Mouse (Mus musculus): ENCODE data around the gene Kif1bp. TPM values are rescaled to one million over a fixed set of nuclear protein-coding genes. Genes with fewer than 3 reads are reported as not detected.

The Kif1bp gene
- polyA plus RNA-seq, 1 experiment from 2014 or later = 68.0 TPM

GRCm38 (mm10) chr10:62550787-62551300 is 27.4 kb downstream of the Kif1bp start:
- Histone ChIP-seq H3K4me3 (no peak overlapping the region), H3K9ac (no peak overlapping the region), H3K9me3 (no peaks in the 10 kb centered on the region), H3K36me3 (peaks cover 13% of the 10 kb centered on the region; the same call in 1 of the 2 replicates), H3K27me3 (no peaks in the 10 kb centered on the region), H3K27ac (no peak overlapping the region), H3K4me2 (no peak overlapping the region), H3K4me1 (replicated peaks) (no peaks in the 10 kb centered on the region)
- ATAC-seq (ENCODE audit: low FRiP score) = no peak
- 78% methylated on average over 7 of the region's 7 CpGs for WGBS

GRCm38 (mm10) chr10:62549523-62550166 is 28.6 kb downstream of the Kif1bp start:
- H3K4me2 ChIP-seq = no peak overlapping the region
- no peak overlapping the region for H3K4me3 ChIP-seq
- WGBS = 35% methylated on average over 14 of the region's 16 CpGs
- H3K4me1 ChIP-seq (replicated peaks) = no peaks in the 10 kb centered on the region
- H3K36me3 ChIP-seq = peaks cover 10% of the 10 kb centered on the region; the same call in 1 of the 2 replicates
- no peaks in the 10 kb centered on the region for H3K27me3 ChIP-seq
- no peak; the same call in 1 of the 2 replicates for ATAC-seq (ENCODE audit: low FRiP score)
- H3K9me3 ChIP-seq = no peaks in the 10 kb centered on the region
- H3K9ac ChIP-seq = no peak overlapping the region
- H3K27ac ChIP-seq = no peak overlapping the region

GRCm38 (mm10) chr10:62546441-62546840 is 31.8 kb downstream of the Kif1bp start:
- Histone ChIP-seq H3K9me3 (no peaks in the 10 kb centered on the region), H3K27me3 (no peaks in the 10 kb centered on the region), H3K27ac (no peak overlapping the region), H3K9ac (no peak overlapping the region), H3K4me1 (replicated peaks) (no peaks in the 10 kb centered on the region), H3K4me2 (no peak overlapping the region), H3K36me3 (no peaks in the 10 kb centered on the region), H3K4me3 (no peak overlapping the region)
- ATAC-seq (ENCODE audit: low FRiP score) = no peak
- WGBS = 84% methylated on average over 10 of the region's 10 CpGs

- Histone ChIP-seq H3K36me3 (no peaks in the 10 kb centered on the region), H3K4me2 (no peak overlapping the region), H3K27ac (no peak overlapping the region), H3K4me3 (no peak overlapping the region), H3K9ac (no peak overlapping the region), H3K27me3 (no peaks in the 10 kb centered on the region), H3K9me3 (no peaks in the 10 kb centered on the region), H3K4me1 (replicated peaks) (no peaks in the 10 kb centered on the region)
- ATAC-seq (ENCODE audit: low FRiP score) = no peak
Observed at GRCm38 (mm10) chr10:62545759-62546158, 32.5 kb downstream of the Kif1bp start.

- no peak for ATAC-seq (ENCODE audit: low FRiP score)
- Histone ChIP-seq H3K9ac (no peak overlapping the region), H3K27ac (no peak overlapping the region), H3K27me3 (no peaks in the 10 kb centered on the region), H3K4me2 (no peak overlapping the region), H3K36me3 (no peaks in the 10 kb centered on the region), H3K9me3 (no peaks in the 10 kb centered on the region), H3K4me1 (replicated peaks) (no peaks in the 10 kb centered on the region), H3K4me3 (no peak overlapping the region)
- 92% methylated on average over 4 of the region's 4 CpGs for WGBS
Observed at GRCm38 (mm10) chr10:62544316-62544715, 33.9 kb downstream of the Kif1bp start.

GRCm38 (mm10) chr10:62543399-62543808 is 34.9 kb downstream of the Kif1bp start:
- no peak overlapping the region for H3K4me2 ChIP-seq
- H3K4me1 ChIP-seq (replicated peaks) = no peaks in the 10 kb centered on the region
- no peaks in the 10 kb centered on the region for H3K36me3 ChIP-seq
- no peaks in the 10 kb centered on the region for H3K9me3 ChIP-seq
- no peak overlapping the region for H3K9ac ChIP-seq
- no peak for ATAC-seq (ENCODE audit: low FRiP score)
- 77% methylated on average over 12 of the region's 12 CpGs for WGBS
- H3K27me3 ChIP-seq = no peaks in the 10 kb centered on the region
- no peak overlapping the region for H3K27ac ChIP-seq
- no peak overlapping the region for H3K4me3 ChIP-seq

GRCm38 (mm10) chr10:62542928-62543327 is 35.3 kb downstream of the Kif1bp start:
- 96% methylated on average over 8 of the region's 8 CpGs for WGBS
- no peak overlapping the region for H3K27ac ChIP-seq
- H3K4me3 ChIP-seq = no peak overlapping the region
- no peak overlapping the region for H3K4me2 ChIP-seq
- H3K27me3 ChIP-seq = no peaks in the 10 kb centered on the region
- H3K9ac ChIP-seq = no peak overlapping the region
- ATAC-seq (ENCODE audit: low FRiP score) = no peak
- H3K4me1 ChIP-seq (replicated peaks) = no peaks in the 10 kb centered on the region
- no peaks in the 10 kb centered on the region for H3K36me3 ChIP-seq
- no peaks in the 10 kb centered on the region for H3K9me3 ChIP-seq

GRCm38 (mm10) chr10:62542507-62542906 is 35.8 kb downstream of the Kif1bp start:
- 91% methylated on average over 11 of the region's 12 CpGs for WGBS
- H3K27me3 ChIP-seq = no peaks in the 10 kb centered on the region
- ATAC-seq (ENCODE audit: low FRiP score) = no peak
- H3K9ac ChIP-seq = no peak overlapping the region
- H3K4me1 ChIP-seq (replicated peaks) = no peaks in the 10 kb centered on the region
- H3K27ac ChIP-seq = no peak overlapping the region
- no peaks in the 10 kb centered on the region for H3K9me3 ChIP-seq
- H3K4me2 ChIP-seq = no peak overlapping the region
- H3K4me3 ChIP-seq = no peak overlapping the region
- H3K36me3 ChIP-seq = no peaks in the 10 kb centered on the region

- Histone ChIP-seq H3K4me3 (no peak overlapping the region), H3K4me2 (no peak overlapping the region), H3K27ac (no peak overlapping the region), H3K9ac (no peak overlapping the region), H3K27me3 (no peaks in the 10 kb centered on the region), H3K36me3 (no peaks in the 10 kb centered on the region), H3K4me1 (replicated peaks) (no peaks in the 10 kb centered on the region), H3K9me3 (no peaks in the 10 kb centered on the region)
- ATAC-seq (ENCODE audit: low FRiP score) = no peak
- WGBS = 96% methylated on average over 12 of the region's 12 CpGs
Observed at GRCm38 (mm10) chr10:62541499-62541898, 36.8 kb downstream of the Kif1bp start.

- ATAC-seq (ENCODE audit: low FRiP score) = no peak
- H3K4me3 ChIP-seq = no peak overlapping the region
- no peaks in the 10 kb centered on the region for H3K36me3 ChIP-seq
- H3K9ac ChIP-seq = no peak overlapping the region
- H3K4me2 ChIP-seq = no peak overlapping the region
- H3K27me3 ChIP-seq = no peaks in the 10 kb centered on the region
- no peak overlapping the region for H3K27ac ChIP-seq
- H3K9me3 ChIP-seq = no peaks in the 10 kb centered on the region
- H3K4me1 ChIP-seq (replicated peaks) = no peaks in the 10 kb centered on the region
- 76% methylated on average over 3 of the region's 3 CpGs for WGBS
Observed at GRCm38 (mm10) chr10:62540800-62541199, 37.5 kb downstream of the Kif1bp start.

GRCm38 (mm10) chr10:62534509-62534908 is 43.7 kb downstream of the Kif1bp start:
- Histone ChIP-seq H3K9ac (no peak overlapping the region), H3K27ac (no peak overlapping the region), H3K4me2 (no peak overlapping the region), H3K9me3 (no peaks in the 10 kb centered on the region), H3K4me3 (no peak overlapping the region), H3K27me3 (no peaks in the 10 kb centered on the region), H3K36me3 (no peaks in the 10 kb centered on the region), H3K4me1 (replicated peaks) (no peaks in the 10 kb centered on the region)
- 85% methylated on average over 7 of the region's 7 CpGs for WGBS
- no peak for ATAC-seq (ENCODE audit: low FRiP score)

GRCm38 (mm10) chr10:62532832-62533231 is 45.4 kb downstream of the Kif1bp start:
- no peak overlapping the region for H3K4me2 ChIP-seq
- no peaks in the 10 kb centered on the region for H3K27me3 ChIP-seq
- WGBS = 54% methylated on average over 2 of the region's 2 CpGs
- H3K9ac ChIP-seq = no peak overlapping the region
- H3K36me3 ChIP-seq = no peaks in the 10 kb centered on the region
- no peak overlapping the region for H3K4me3 ChIP-seq
- no peak overlapping the region for H3K27ac ChIP-seq
- no peaks in the 10 kb centered on the region for H3K4me1 ChIP-seq (replicated peaks)
- ATAC-seq (ENCODE audit: low FRiP score) = no peak
- no peaks in the 10 kb centered on the region for H3K9me3 ChIP-seq

GRCm38 (mm10) chr10:62530183-62530582 is 48.1 kb downstream of the Kif1bp start:
- Histone ChIP-seq H3K4me2 (no peak overlapping the region), H3K4me3 (no peak overlapping the region), H3K9ac (no peak overlapping the region), H3K36me3 (no peaks in the 10 kb centered on the region), H3K27me3 (no peaks in the 10 kb centered on the region), H3K9me3 (no peaks in the 10 kb centered on the region), H3K4me1 (replicated peaks) (no peaks in the 10 kb centered on the region), H3K27ac (no peak overlapping the region)
- WGBS = 89% methylated on average over 9 of the region's 9 CpGs
- ATAC-seq (ENCODE audit: low FRiP score) = no peak
